Mouse (Mus musculus): ENCODE data around the gene Nmt2. TPM values are rescaled to one million over a fixed set of nuclear protein-coding genes. Genes with fewer than 3 reads are reported as not detected.

Nmt2 gene
- polyA plus RNA-seq, 1 experiment from 2014 or later: 35.0 TPM

DNA sequence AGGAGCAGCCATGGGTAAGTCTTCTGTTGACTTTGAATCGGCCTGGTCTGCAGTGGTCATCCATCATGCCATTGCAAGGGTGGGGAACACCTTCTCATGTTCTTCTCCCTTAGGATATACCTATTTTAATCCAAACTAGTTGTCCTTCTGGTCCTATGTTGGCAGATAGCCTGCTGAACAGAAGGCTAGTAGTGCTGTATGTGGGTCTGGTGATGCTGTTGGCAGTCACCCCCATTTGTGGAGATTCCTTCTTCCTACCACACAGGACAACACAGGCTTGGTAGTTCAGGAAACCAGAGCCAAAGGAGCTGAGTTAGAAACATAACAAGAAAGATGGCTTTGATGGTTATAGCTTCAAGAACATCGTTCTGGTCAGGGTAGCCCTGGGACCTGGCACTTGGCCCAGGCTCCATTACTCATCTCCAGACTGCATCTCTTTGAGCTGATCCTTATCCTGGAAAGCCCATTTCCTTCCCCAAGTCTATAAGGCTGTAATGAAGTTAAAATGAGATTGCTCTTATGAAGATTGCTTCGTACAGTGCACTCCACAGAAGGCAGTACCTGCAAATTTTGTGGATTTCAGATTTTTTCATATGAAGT lies 21.5 kb downstream of the Nmt2 start:
- Histone ChIP-seq H3K4me3 (ENCODE audit: low read depth, low read length) (no peak overlapping the region), H3K9ac (replicated peaks; ENCODE audit: low read depth) (no peak overlapping the region), H3K36me3 (ENCODE audit: insufficient read depth, low read length) (0 out of 2 replicates have a peak, but pooled peaks cover 11% of the 10 kb centered on the region), H3K27me3 (replicated peaks; ENCODE audit: insufficient read depth, low read length) (no peaks in the 10 kb centered on the region), H3K9me3 (ENCODE audit: low read length) (no peaks in the 10 kb centered on the region), H3K27ac (ENCODE audit: low read length) (no peak overlapping the region), H3K4me1 (ENCODE audit: insufficient read depth, low read depth, low read length) (no peaks in the 10 kb centered on the region), H3K4me2 (replicated peaks; ENCODE audit: low read depth, low read length) (no peak overlapping the region)
- ATAC-seq (no peak), DNase-seq (ENCODE audit: low spot score) (peak; percentile 18)
- WGBS: 38% methylated on average over 3 of the region's 3 CpGs
- TF ChIP-seq EP300 (IDR thresholded peaks at IDR 0.05): no peak
- TF ChIP-seq CTCF (IDR thresholded peaks at IDR 0.05): no peak

DNA sequence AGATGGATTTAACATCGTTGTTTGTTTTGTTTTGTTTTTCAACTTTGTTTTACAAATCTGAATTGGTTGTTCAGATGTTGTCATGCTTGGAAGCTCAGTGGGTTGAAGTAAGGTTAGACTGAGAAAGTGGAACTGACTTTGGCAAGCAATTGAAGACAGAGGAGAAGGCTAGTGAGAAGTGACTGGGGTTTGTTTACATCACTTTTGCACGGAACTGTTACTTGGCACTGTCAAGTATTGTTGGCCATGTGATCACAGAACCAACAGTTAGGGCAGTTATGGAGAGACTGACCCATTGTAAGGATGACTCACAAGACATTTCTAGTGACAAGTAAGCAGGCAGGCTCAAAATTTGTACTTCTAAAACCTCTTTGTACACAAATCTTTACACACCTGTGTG lies 39.1 kb downstream of the Nmt2 start:
- no peak overlapping the region for H3K4me2 ChIP-seq (replicated peaks; ENCODE audit: low read depth, low read length)
- H3K4me1 ChIP-seq (ENCODE audit: insufficient read depth, low read depth, low read length): no peaks in the 10 kb centered on the region
- no peak overlapping the region for H3K9ac ChIP-seq (replicated peaks; ENCODE audit: low read depth)
- H3K4me3 ChIP-seq (ENCODE audit: low read depth, low read length): no peak overlapping the region
- H3K36me3 ChIP-seq (ENCODE audit: insufficient read depth, low read length): peaks cover 20% of the 10 kb centered on the region
- no peaks in the 10 kb centered on the region for H3K9me3 ChIP-seq (ENCODE audit: low read length)
- 62% methylated on average over 2 of the region's 2 CpGs for WGBS
- DNase-seq (ENCODE audit: low spot score): peak; percentile 25
- H3K27me3 ChIP-seq (replicated peaks; ENCODE audit: insufficient read depth, low read length): no peaks in the 10 kb centered on the region
- no peak for TF ChIP-seq EP300 (IDR thresholded peaks at IDR 0.05)
- TF ChIP-seq CTCF (IDR thresholded peaks at IDR 0.05): no peak
- H3K27ac ChIP-seq (ENCODE audit: low read length): 0 out of 2 replicates have a peak overlapping the region, but pooled peaks have one; percentile 14
- peak; percentile 57 for ATAC-seq

- no peaks in the 10 kb centered on the region for H3K9me3 ChIP-seq (ENCODE audit: low read length)
- no peaks in the 10 kb centered on the region for H3K4me1 ChIP-seq (ENCODE audit: insufficient read depth, low read depth, low read length)
- no peak overlapping the region for H3K4me3 ChIP-seq (ENCODE audit: low read depth, low read length)
- DNase-seq (ENCODE audit: low spot score) (no peak), ATAC-seq (no peak)
- H3K36me3 ChIP-seq (ENCODE audit: insufficient read depth, low read length): peaks cover 25% of the 10 kb centered on the region
- WGBS: 92% methylated on average over 7 of the region's 7 CpGs
- H3K27ac ChIP-seq (ENCODE audit: low read length): no peak overlapping the region
- TF ChIP-seq EP300 (IDR thresholded peaks at IDR 0.05) (no peak), CTCF (IDR thresholded peaks at IDR 0.05) (no peak)
- no peaks in the 10 kb centered on the region for H3K27me3 ChIP-seq (replicated peaks; ENCODE audit: insufficient read depth, low read length)
- no peak overlapping the region for H3K4me2 ChIP-seq (replicated peaks; ENCODE audit: low read depth, low read length)
- H3K9ac ChIP-seq (replicated peaks; ENCODE audit: low read depth): no peak overlapping the region
Measured at GRCm38 (mm10) chr2:3324381-3325130, 40.5 kb downstream of the Nmt2 start.

DNA sequence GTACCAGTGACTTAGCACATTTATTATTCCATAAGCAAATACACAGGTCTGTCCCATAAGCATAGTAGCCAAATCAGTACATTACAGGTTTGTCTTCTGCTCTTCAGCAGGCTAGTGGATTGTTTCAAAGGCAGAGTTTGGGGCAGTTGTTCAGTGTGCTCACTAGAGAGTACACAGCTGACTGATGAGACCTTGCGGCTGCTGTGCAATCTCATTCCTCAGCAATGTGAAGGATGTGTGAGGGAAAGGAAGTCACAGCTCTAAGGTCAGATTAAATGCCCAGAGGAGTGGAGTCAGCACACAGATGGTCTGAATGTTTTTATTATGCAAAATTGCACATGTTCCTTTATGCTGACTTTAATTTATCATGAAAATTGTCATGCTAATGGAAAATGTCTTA lies 42.5 kb downstream of the Nmt2 start:
- ATAC-seq: peak; percentile 55
- 60% methylated on average over 1 of the region's 1 CpGs for WGBS
- H3K36me3 ChIP-seq (ENCODE audit: insufficient read depth, low read length): peaks cover 25% of the 10 kb centered on the region

GRCm38 (mm10) chr2:3327351-3327750 lies 43.3 kb downstream of the Nmt2 start:
- Histone ChIP-seq H3K36me3 (ENCODE audit: insufficient read depth, low read length) (peaks cover 25% of the 10 kb centered on the region), H3K27me3 (replicated peaks; ENCODE audit: insufficient read depth, low read length) (no peaks in the 10 kb centered on the region), H3K4me1 (ENCODE audit: insufficient read depth, low read depth, low read length) (peaks cover 8% of the 10 kb centered on the region; the same call in 1 of the 2 replicates), H3K9me3 (ENCODE audit: low read length) (no peaks in the 10 kb centered on the region), H3K4me2 (replicated peaks; ENCODE audit: low read depth, low read length) (no peak overlapping the region), H3K27ac (ENCODE audit: low read length) (no peak overlapping the region), H3K9ac (replicated peaks; ENCODE audit: low read depth) (no peak overlapping the region), H3K4me3 (ENCODE audit: low read depth, low read length) (no peak overlapping the region)
- ATAC-seq: peak; percentile 48; the same call in 1 of the 2 replicates
- peak; percentile 70 for DNase-seq (ENCODE audit: low spot score)
- TF ChIP-seq CTCF (IDR thresholded peaks at IDR 0.05) (peak; percentile 82), EP300 (IDR thresholded peaks at IDR 0.05) (no peak)
- WGBS: 19% methylated on average over 1 of the region's 1 CpGs

More for the DNA sequence above, 42.5 kb downstream of the Nmt2 start:
- Histone ChIP-seq H3K27ac (ENCODE audit: low read length) (no peak overlapping the region), H3K27me3 (replicated peaks; ENCODE audit: insufficient read depth, low read length) (no peaks in the 10 kb centered on the region), H3K4me3 (ENCODE audit: low read depth, low read length) (no peak overlapping the region), H3K9me3 (ENCODE audit: low read length) (no peaks in the 10 kb centered on the region), H3K4me2 (replicated peaks; ENCODE audit: low read depth, low read length) (no peak overlapping the region), H3K4me1 (ENCODE audit: insufficient read depth, low read depth, low read length) (peaks cover 3% of the 10 kb centered on the region; the same call in 1 of the 2 replicates), H3K9ac (replicated peaks; ENCODE audit: low read depth) (no peak overlapping the region)
- no peak for TF ChIP-seq CTCF (IDR thresholded peaks at IDR 0.05)
- no peak for TF ChIP-seq EP300 (IDR thresholded peaks at IDR 0.05)
- DNase-seq (ENCODE audit: low spot score): peak; percentile 29

GRCm38 (mm10) chr2:3331071-3331703 lies 47.2 kb downstream of the Nmt2 start:
- no peaks in the 10 kb centered on the region for H3K9me3 ChIP-seq (ENCODE audit: low read length)
- H3K36me3 ChIP-seq (ENCODE audit: insufficient read depth, low read length): peaks cover 5% of the 10 kb centered on the region; the same call in 1 of the 2 replicates
- 66% methylated on average over 5 of the region's 5 CpGs for WGBS
- no peak overlapping the region for H3K27ac ChIP-seq (ENCODE audit: low read length)
- H3K27me3 ChIP-seq (replicated peaks; ENCODE audit: insufficient read depth, low read length): no peaks in the 10 kb centered on the region
- no peak overlapping the region for H3K4me3 ChIP-seq (ENCODE audit: low read depth, low read length)
- H3K4me2 ChIP-seq (replicated peaks; ENCODE audit: low read depth, low read length): peak overlapping the region; percentile 66; the same call in 1 of the 2 replicates
- TF ChIP-seq EP300 (IDR thresholded peaks at IDR 0.05): no peak
- ATAC-seq (no peak), DNase-seq (ENCODE audit: low spot score) (no peak)
- H3K9ac ChIP-seq (replicated peaks; ENCODE audit: low read depth): no peak overlapping the region
- peaks cover 8% of the 10 kb centered on the region; the same call in 1 of the 2 replicates for H3K4me1 ChIP-seq (ENCODE audit: insufficient read depth, low read depth, low read length)
